Mouse (Mus musculus): ENCODE results near the gene Osbpl3.

DNA sequence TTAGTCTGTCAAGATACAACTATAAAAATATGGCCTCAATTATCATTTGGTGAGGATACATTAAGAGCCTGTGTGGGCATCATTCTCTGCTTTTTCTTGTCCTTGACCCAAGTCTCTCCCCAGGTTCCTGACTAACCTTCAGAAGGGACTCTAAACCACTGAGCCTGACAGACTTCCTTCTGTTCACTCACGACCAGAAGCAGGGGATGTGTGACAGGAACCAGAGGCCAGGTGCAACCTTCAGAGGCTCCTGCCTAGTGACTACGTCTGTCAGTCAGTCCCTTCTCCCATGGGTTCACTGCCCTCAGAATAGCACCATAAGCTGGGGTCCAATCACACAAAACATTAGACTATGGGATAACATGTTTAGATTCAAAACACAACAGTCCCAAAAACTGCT lies 208.6 kb downstream of the Osbpl3 start:
- TF ChIP-seq CTCF (IDR thresholded peaks at IDR 0.05; ENCODE audit: insufficient read depth, low read length), result no peak
- no peak for TF ChIP-seq POLR2A (IDR thresholded peaks at IDR 0.05; ENCODE audit: borderline replicate concordance, extremely low read depth, low read depth, low read length)

Measured in lung, adult 2 months (tissue).